Mouse (Mus musculus) neural tube, embryonic 12.5 days (tissue): ENCODE results near the gene Clrn2. TPM values are rescaled to one million over a fixed set of nuclear protein-coding genes. Genes with fewer than 3 reads are reported as not detected.

Experiments
- ATAC-seq: fragments of 200-750 bp; cut with Nextera tagmentation; 2 replicates; pipeline ENCODE4 v1.8.0; 2017; ENCODE audit warnings: low read depth, mild to moderate bottlenecking, moderate TSS enrichment, moderate library complexity; ENCODE audit not compliant: low FRiP score
- H3K27ac ChIP-seq: fragments of 300-500 bp; sonication (generic); 2 replicates; pipeline ENCODE4 v1.5.1; 2016
- H3K27me3 ChIP-seq: fragments of 300-500 bp; sonication (generic); replicated peaks from 2 replicates; pipeline ENCODE4 v1.6.1; 2016; ENCODE audit warnings: mild to moderate bottlenecking
- H3K36me3 ChIP-seq: fragments of 300-500 bp; sonication (generic); 2 replicates; pipeline ENCODE4 v1.6.1; 2016; ENCODE audit warnings: mild to moderate bottlenecking
- H3K4me1 ChIP-seq: fragments of 300-500 bp; sonication (generic); 2 replicates; pipeline ENCODE4 v1.6.1; 2016
- H3K4me2 ChIP-seq: fragments of 300-500 bp; sonication (generic); replicated peaks from 2 replicates; pipeline ENCODE4 v1.6.1; 2016; ENCODE audit warnings: mild to moderate bottlenecking
- H3K4me3 ChIP-seq: fragments of 300-500 bp; sonication (generic); 2 replicates; pipeline ENCODE4 v1.5.1; 2016
- H3K9ac ChIP-seq: fragments of 300-500 bp; sonication (generic); 2 replicates; pipeline ENCODE4 v1.6.1; 2016; ENCODE audit warnings: mild to moderate bottlenecking
- H3K9me3 ChIP-seq: fragments of 300-500 bp; sonication (generic); 2 replicates; pipeline ENCODE4 v1.6.1; 2016; ENCODE audit warnings: mild to moderate bottlenecking
- WGBS: fragments of 180-500 bp; shearing (Covaris S2); methylation state at CpG from one replicate; pipeline ENCODE4 v1.1.7; 2016; 5-methylcytosine and 5-hydroxymethylcytosine counted together
- polyA plus RNA-seq: library from polyadenylated mRNA; unstranded; fragments of >200 nt; fragmentation: Nextera tagmentation; extraction: Ambion mirVana; gene quantifications from 2 replicates; pipeline ENCODE4 v1.2.1, GENCODE M21; 2016

The Clrn2 gene
- polyA plus RNA-seq, 1 experiment from 2014 or later, result not detected

DNA sequence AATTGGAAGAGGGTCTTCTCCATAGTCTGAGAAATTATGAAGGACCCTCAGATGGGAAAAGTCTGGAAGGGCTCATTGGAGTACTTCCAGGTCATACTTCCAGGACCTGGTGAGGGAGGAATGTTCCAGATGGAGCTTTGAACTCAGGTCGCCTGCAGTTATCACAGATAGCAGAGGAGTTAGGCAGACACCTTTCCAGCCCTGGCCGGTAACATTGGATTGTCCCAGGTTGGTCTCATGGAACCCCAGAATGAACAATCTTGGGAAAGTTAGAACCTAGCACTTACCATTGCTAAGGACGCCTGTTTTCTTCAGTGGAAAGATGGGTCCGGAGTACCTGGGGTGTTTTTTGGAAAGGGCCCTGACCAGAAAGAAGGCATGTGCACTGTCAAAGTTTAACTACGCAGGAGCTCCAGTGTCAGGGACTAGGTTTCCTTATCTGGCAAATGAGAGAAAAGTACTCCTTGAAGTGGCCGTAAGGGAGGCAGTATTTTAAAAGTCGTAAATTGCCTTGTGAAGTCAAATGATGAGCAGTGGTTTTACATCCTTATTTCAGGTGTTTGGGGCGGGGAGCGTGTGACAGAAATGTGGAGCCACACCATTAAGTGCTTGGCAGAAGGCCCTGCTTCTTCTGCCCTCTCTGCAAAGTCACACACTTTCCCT, 40.7 kb downstream of the Clrn2 start:
- Histone ChIP-seq H3K36me3 (peaks cover 24% of the 10 kb centered on the region), H3K27me3 (no peaks in the 10 kb centered on the region), H3K4me2 (peak overlapping the region; percentile 76), H3K9ac (peak overlapping the region; percentile 61), H3K4me3 (peak overlapping the region; percentile 58), H3K9me3 (no peaks in the 10 kb centered on the region), H3K27ac (no peak overlapping the region), H3K4me1 (peaks cover 7% of the 10 kb centered on the region; the same call in 1 of the 2 replicates)
- WGBS, result 61% methylated on average over 9 of the region's 9 CpGs
- no peak for ATAC-seq

GRCm38 (mm10) chr5:45495429-45495975, 42.0 kb downstream of the Clrn2 start:
- no peak overlapping the region for H3K4me3 ChIP-seq
- no peak for ATAC-seq
- H3K4me1 ChIP-seq, result peaks cover 7% of the 10 kb centered on the region; the same call in 1 of the 2 replicates
- H3K9ac ChIP-seq, result no peak overlapping the region
- H3K9me3 ChIP-seq, result no peaks in the 10 kb centered on the region
- no peaks in the 10 kb centered on the region for H3K27me3 ChIP-seq
- H3K4me2 ChIP-seq, result no peak overlapping the region
- WGBS, result 96% methylated on average over 3 of the region's 3 CpGs
- no peak overlapping the region for H3K27ac ChIP-seq
- peaks cover 27% of the 10 kb centered on the region for H3K36me3 ChIP-seq

DNA sequence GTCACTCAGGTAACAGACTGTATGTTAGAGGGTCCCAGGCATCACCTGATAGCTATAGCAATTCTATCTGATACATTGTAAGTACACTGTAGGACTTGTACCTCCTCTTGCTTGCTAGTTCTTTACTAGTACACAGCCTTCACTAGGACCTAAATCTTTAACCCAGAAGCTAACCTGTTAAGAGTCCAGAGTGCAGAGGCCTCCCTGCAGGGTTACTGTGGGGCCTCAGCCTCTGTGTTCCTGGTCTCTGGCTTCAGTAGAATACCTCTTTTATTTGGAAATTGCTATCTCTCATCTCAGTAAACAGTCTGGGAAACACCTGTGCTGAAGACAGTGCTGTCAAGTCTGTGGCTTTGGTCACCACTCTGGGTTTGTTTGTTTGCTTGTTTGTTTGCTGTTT, 42.5 kb downstream of the Clrn2 start:
- Histone ChIP-seq H3K4me2 (no peak overlapping the region), H3K4me1 (peaks cover 7% of the 10 kb centered on the region; the same call in 1 of the 2 replicates), H3K36me3 (peaks cover 27% of the 10 kb centered on the region), H3K27ac (no peak overlapping the region), H3K4me3 (no peak overlapping the region), H3K9me3 (no peaks in the 10 kb centered on the region), H3K9ac (no peak overlapping the region), H3K27me3 (no peaks in the 10 kb centered on the region)
- no peak for ATAC-seq

DNA sequence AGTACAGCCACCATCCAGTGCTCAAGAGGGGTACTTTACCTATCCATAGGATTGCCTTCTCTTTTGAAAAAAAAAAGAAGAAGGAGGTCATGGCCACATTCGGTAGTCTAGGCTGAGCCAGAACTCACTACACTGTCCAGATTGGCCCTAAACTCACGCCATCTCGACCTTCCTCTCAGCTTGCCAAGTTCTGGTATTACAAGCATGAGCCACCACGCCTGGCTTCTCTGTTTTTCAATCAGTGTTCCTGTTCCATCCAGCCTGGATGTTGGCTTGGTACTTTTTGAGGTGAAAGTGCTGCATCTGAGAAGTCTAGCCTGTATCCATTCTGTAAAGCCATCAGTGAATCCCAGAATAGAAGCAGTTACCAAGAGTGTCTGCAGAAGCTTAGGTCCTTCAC, 42.9 kb downstream of the Clrn2 start:
- H3K36me3 ChIP-seq, result peaks cover 27% of the 10 kb centered on the region
- no peak for ATAC-seq
- no peak overlapping the region for H3K4me3 ChIP-seq
- H3K4me2 ChIP-seq, result no peak overlapping the region
- peaks cover 7% of the 10 kb centered on the region; the same call in 1 of the 2 replicates for H3K4me1 ChIP-seq
- no peaks in the 10 kb centered on the region for H3K9me3 ChIP-seq
- 92% methylated on average over 4 of the region's 4 CpGs for WGBS
- H3K27me3 ChIP-seq, result no peaks in the 10 kb centered on the region
- no peak overlapping the region for H3K9ac ChIP-seq
- no peak overlapping the region for H3K27ac ChIP-seq

DNA sequence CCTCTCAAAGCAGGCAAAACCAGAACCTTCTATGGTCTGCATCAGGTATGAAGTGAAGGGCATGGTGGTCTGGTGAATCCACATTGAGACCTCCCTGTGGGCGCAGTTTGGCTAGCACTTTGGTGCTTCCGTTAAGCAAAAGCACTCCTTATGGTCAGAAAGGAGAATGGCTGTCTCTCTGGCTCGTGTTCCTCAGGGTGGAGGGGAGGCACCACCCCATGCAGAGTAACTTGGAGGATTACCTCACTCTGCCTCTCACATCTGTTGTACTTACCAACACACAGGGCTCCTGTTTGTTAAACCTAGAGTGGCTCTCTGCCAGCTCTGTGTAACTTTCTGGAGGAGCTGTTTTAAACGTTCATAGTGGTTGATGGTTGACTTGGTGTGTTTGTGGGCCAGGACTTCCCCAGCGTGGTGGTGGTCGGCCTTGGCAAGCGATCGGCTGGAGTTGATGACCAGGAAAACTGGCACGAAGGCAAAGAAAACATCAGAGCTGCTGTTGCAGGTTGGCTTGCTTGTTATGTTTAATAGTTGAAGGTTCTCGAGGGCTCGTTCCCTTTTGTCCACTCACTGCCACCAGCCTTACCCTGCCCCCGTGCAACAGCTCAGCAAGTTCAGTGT, 43.5 kb downstream of the Clrn2 start:
- Histone ChIP-seq H3K4me1 (peaks cover 7% of the 10 kb centered on the region; the same call in 1 of the 2 replicates), H3K36me3 (peaks cover 31% of the 10 kb centered on the region), H3K9me3 (no peaks in the 10 kb centered on the region), H3K4me2 (no peak overlapping the region), H3K9ac (no peak overlapping the region), H3K27me3 (no peaks in the 10 kb centered on the region), H3K4me3 (no peak overlapping the region), H3K27ac (no peak overlapping the region)
- ATAC-seq, result no peak
- 93% methylated on average over 12 of the region's 12 CpGs for WGBS

DNA sequence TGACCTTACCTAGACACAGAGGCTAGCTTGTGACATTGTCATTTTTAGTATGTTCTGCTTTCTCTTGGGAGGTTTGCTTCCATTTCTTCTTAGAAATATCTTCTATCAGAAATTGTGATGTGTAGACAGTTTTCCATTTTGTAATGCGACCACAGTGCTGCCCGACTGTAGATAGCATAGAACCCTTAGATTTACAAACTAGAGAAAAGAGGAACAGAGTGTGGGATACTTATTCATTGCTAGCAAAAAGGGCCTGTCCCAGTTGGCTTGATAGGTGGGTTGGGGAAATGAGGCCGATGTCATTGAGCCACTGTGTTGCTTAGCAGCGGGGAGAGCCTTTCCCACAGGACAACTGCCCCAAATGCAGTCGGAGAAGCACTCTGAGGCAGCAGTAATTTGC, 44.0 kb downstream of the Clrn2 start:
- no peaks in the 10 kb centered on the region for H3K9me3 ChIP-seq
- H3K4me3 ChIP-seq, result no peak overlapping the region
- H3K4me2 ChIP-seq, result no peak overlapping the region
- ATAC-seq, result no peak
- H3K36me3 ChIP-seq, result peaks cover 31% of the 10 kb centered on the region
- 96% methylated on average over 5 of the region's 5 CpGs for WGBS
- H3K9ac ChIP-seq, result no peak overlapping the region
- H3K27ac ChIP-seq, result no peak overlapping the region
- H3K4me1 ChIP-seq, result peaks cover 7% of the 10 kb centered on the region; the same call in 1 of the 2 replicates
- no peaks in the 10 kb centered on the region for H3K27me3 ChIP-seq

- H3K4me1 ChIP-seq, result no peaks in the 10 kb centered on the region
- 83% methylated on average over 7 of the region's 7 CpGs for WGBS
- H3K4me2 ChIP-seq, result no peak overlapping the region
- no peak overlapping the region for H3K27ac ChIP-seq
- no peak overlapping the region for H3K9ac ChIP-seq
- no peaks in the 10 kb centered on the region for H3K9me3 ChIP-seq
- no peak overlapping the region for H3K4me3 ChIP-seq
- no peaks in the 10 kb centered on the region for H3K27me3 ChIP-seq
- no peak for ATAC-seq
- peaks cover 48% of the 10 kb centered on the region for H3K36me3 ChIP-seq
Measured at GRCm38 (mm10) chr5:45510071-45510470, 56.5 kb downstream of the Clrn2 start.

DNA sequence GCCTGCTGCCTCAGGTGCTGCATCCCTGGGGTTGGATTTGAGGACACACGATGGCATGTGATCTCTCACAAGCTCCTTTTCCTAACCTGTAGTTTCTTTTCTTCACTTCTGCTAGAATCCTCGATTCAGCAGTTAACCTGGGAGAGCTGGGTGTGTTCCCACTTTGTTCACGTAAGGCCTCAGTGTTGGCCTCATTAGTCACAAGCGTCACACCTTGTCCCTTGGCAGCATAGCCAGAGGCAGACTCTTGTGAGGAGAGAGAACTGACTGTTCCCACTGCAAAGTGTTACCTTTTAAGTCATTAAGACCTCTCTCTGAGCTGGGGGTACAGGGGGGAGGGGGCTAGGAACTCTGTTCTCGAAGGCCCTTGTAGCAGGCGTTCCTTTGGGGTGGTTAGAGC, 59.4 kb downstream of the Clrn2 start:
- WGBS, result 88% methylated on average over 6 of the region's 6 CpGs
- no peaks in the 10 kb centered on the region for H3K9me3 ChIP-seq
- no peak for ATAC-seq

GRCm38 (mm10) chr5:45513511-45513910, 60.0 kb downstream of the Clrn2 start:
- H3K4me2 ChIP-seq, result no peak overlapping the region
- H3K27ac ChIP-seq, result no peak overlapping the region
- no peak overlapping the region for H3K4me3 ChIP-seq
- no peaks in the 10 kb centered on the region for H3K27me3 ChIP-seq
- peaks cover 23% of the 10 kb centered on the region for H3K36me3 ChIP-seq
- no peak for ATAC-seq
- WGBS, result 96% methylated on average over 2 of the region's 2 CpGs
- H3K9me3 ChIP-seq, result no peaks in the 10 kb centered on the region
- H3K4me1 ChIP-seq, result no peaks in the 10 kb centered on the region
- no peak overlapping the region for H3K9ac ChIP-seq

More for the DNA sequence above, 59.4 kb downstream of the Clrn2 start:
- no peak overlapping the region for H3K27ac ChIP-seq
- H3K4me2 ChIP-seq, result no peak overlapping the region
- H3K9ac ChIP-seq, result no peak overlapping the region
- H3K27me3 ChIP-seq, result no peaks in the 10 kb centered on the region
- peaks cover 24% of the 10 kb centered on the region for H3K36me3 ChIP-seq
- H3K4me1 ChIP-seq, result no peaks in the 10 kb centered on the region
- no peak overlapping the region for H3K4me3 ChIP-seq

Other genes starting within 250 kb of the Clrn2 start
- gene Qdpr, start 3.5 kb upstream of the Clrn2 start, polyA plus RNA-seq, result 100 and 110 TPM in 2 replicates
- 52.3 and 56.0 TPM in 2 replicates for gene Lap3, start 39.6 kb downstream of the Clrn2 start, polyA plus RNA-seq
- gene Med28, start 66.5 kb downstream of the Clrn2 start, polyA plus RNA-seq, result 257 and 275 TPM in 2 replicates
- 1.1 and 1.8 TPM in 2 replicates for gene Fam184b, start 185.9 kb downstream of the Clrn2 start, polyA plus RNA-seq
- 38.6 and 40.5 TPM in 2 replicates for gene Ncapg, start 216.2 kb downstream of the Clrn2 start, polyA plus RNA-seq